Mouse (Mus musculus) yolk sac, embryonic 10.5 days (tissue): Measurements from ENCODE around the gene Gimap4.

Source experiments
- DNase-seq: peaks from one replicate; pipeline ENCODE4 v3.0.0-alpha.2; 2017; ENCODE audit warnings: low spot score

Gene Gimap4

GRCm38 (mm10) chr6:48700251-48701075 is 16.1 kb downstream of the Gimap4 start:
- no peak for DNase-seq

- no peak for DNase-seq
These were observed 17.8 kb downstream of the Gimap4 start for GRCm38 (mm10) chr6:48702146-48702545.

GRCm38 (mm10) chr6:48702601-48703000 is 18.3 kb downstream of the Gimap4 start:
- no peak for DNase-seq

GRCm38 (mm10) chr6:48704146-48704545 is 19.8 kb downstream of the Gimap4 start:
- no peak for DNase-seq

GRCm38 (mm10) chr6:48706130-48706529 is 21.8 kb downstream of the Gimap4 start:
- DNase-seq: no peak

GRCm38 (mm10) chr6:48718455-48718854 is 34.1 kb downstream of the Gimap4 start, which contains the start of the genes Gm28053 and Gimap7:
Gene Gm28053, plus strand, starts transcription at chr6:48718607.
Gene Gimap7, plus strand, starts transcription at chr6:48718621.
- DNase-seq: no peak

- DNase-seq: no peak
These were observed 36.0 kb downstream of the Gimap4 start for GRCm38 (mm10) chr6:48720326-48720725.

- DNase-seq: no peak
These were observed 39.1 kb downstream of the Gimap4 start for GRCm38 (mm10) chr6:48723468-48723867.

- no peak for DNase-seq
These were observed 41.1 kb downstream of the Gimap4 start for GRCm38 (mm10) chr6:48725476-48725875.

- no peak for DNase-seq
These were observed 43.4 kb downstream of the Gimap4 start for GRCm38 (mm10) chr6:48727761-48728160.

GRCm38 (mm10) chr6:48732864-48733304 is 48.5 kb downstream of the Gimap4 start:
- DNase-seq: no peak

- DNase-seq: no peak
These were observed 49.3 kb downstream of the Gimap4 start for GRCm38 (mm10) chr6:48733660-48734059.

GRCm38 (mm10) chr6:48737053-48737452 is 52.7 kb downstream of the Gimap4 start:
- DNase-seq: no peak

- no peak for DNase-seq
These were observed 53.3 kb downstream of the Gimap4 start for GRCm38 (mm10) chr6:48737688-48738087.

- DNase-seq: peak; percentile 52
These were observed 54.8 kb downstream of the Gimap4 start, which contains the start of gene Gimap1 for GRCm38 (mm10) chr6:48738961-48739779. Gene Gimap1, plus strand, starts transcription at chr6:48739054.

- no peak for DNase-seq
These were observed 55.4 kb downstream of the Gimap4 start for GRCm38 (mm10) chr6:48739780-48740055.

- no peak for DNase-seq
These were observed 56.3 kb downstream of the Gimap4 start for GRCm38 (mm10) chr6:48740501-48741169.

- DNase-seq: peak; percentile 77
These were observed 56.9 kb downstream of the Gimap4 start for GRCm38 (mm10) chr6:48741273-48741672.
